Mouse (Mus musculus): ENCODE data around the gene Gtf2i. TPM values are rescaled to one million over a fixed set of nuclear protein-coding genes. Genes with fewer than 3 reads are reported as not detected.
A peak's percentile ranks its signal among the peaks of the same experiment; 100 is the strongest.

The Gtf2i gene
- total RNA-seq, 2 experiments from 2014 or later = 46.6 to 91.0 TPM

GRCm38 (mm10) chr5:134282076-134282475 is 32.5 kb downstream of the Gtf2i start:
- no peak for ATAC-seq (replicated peaks; ENCODE audit: poor library complexity)

GRCm38 (mm10) chr5:134279371-134279770 is 35.2 kb downstream of the Gtf2i start:
- no peak for ATAC-seq (replicated peaks; ENCODE audit: poor library complexity)

GRCm38 (mm10) chr5:134277109-134277508 is 37.5 kb downstream of the Gtf2i start:
- ATAC-seq (replicated peaks; ENCODE audit: poor library complexity) = no peak

GRCm38 (mm10) chr5:134275556-134275955 is 39.0 kb downstream of the Gtf2i start:
- ATAC-seq (replicated peaks; ENCODE audit: poor library complexity) = peak; percentile 41; the same call in 1 of the 2 replicates

- no peak for ATAC-seq (replicated peaks; ENCODE audit: poor library complexity)
Measured at GRCm38 (mm10) chr5:134275021-134275420, 39.5 kb downstream of the Gtf2i start.

- no peak for ATAC-seq (replicated peaks; ENCODE audit: poor library complexity)
Measured at GRCm38 (mm10) chr5:134273761-134274160, 40.8 kb downstream of the Gtf2i start.

DNA sequence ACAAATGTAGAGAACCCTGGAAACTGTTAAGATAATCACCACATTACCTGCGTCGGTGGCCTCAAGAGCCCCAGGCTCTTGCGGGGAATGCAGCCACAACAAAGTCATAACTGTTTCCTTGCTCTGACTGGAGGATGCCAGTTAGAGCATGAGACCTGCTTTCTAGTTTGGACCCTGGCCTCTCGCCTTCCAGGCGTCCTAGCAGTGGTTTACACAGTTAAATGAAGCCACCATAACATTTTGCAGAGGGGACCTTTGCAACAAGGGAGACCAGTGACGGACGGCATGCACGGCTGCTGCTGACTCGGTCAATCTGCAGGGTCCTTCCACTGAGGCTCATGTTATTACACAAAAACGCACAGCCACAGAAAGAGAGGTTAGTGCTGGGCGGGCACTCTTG is 41.8 kb downstream of the Gtf2i start:
- no peak for ATAC-seq (replicated peaks; ENCODE audit: poor library complexity)

DNA sequence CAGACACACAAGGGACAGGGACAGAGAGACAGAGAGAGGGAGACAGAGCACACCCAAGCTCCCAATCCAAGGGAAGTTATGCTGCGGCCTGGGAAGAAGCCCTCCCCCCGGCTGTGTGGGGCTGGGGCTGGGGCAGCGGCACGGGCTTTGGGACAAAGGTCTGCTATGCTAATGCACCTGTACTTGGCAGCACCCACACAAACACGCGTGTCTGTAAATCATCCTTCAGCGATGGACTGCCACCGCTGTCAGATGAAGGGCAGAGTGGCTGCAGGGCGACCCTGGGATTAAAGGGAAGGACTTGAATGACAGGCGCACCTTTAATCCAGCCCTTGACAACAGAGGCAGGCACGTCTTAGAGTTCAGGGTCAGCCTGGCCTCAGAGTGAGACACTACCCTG is 43.1 kb downstream of the Gtf2i start:
- no peak for ATAC-seq (replicated peaks; ENCODE audit: poor library complexity)

- no peak for ATAC-seq (replicated peaks; ENCODE audit: poor library complexity)
Measured at GRCm38 (mm10) chr5:134270566-134270965, 44.0 kb downstream of the Gtf2i start.

GRCm38 (mm10) chr5:134269751-134270150 is 44.8 kb downstream of the Gtf2i start:
- ATAC-seq (replicated peaks; ENCODE audit: poor library complexity) = peak; percentile 66

- ATAC-seq (replicated peaks; ENCODE audit: poor library complexity) = no peak
Measured at GRCm38 (mm10) chr5:134268751-134269150, 45.8 kb downstream of the Gtf2i start.

DNA sequence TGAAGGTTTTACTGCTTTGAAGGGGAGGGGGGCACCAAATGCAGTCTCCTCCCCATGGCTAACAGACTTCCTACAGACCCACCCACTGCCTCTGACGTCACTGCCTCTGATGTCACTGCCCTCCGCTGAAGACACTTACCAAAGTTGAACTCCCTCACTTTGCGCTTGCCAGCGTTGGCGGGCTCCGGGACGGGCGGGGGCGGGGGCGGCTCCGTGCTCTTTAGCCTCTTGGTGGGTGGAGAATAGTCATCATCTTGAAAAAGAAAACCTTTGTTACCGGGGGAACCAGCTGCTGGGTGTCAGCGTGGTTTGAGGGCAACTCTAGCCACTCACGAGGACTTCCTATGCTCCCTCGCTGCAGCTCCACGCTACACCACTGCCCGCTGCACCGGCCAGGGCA is 48.2 kb downstream of the Gtf2i start:
- peak; percentile 60 for ATAC-seq (replicated peaks; ENCODE audit: poor library complexity)

GRCm38 (mm10) chr5:134265890-134266289 is 48.7 kb downstream of the Gtf2i start:
- no peak for ATAC-seq (replicated peaks; ENCODE audit: poor library complexity)

- ATAC-seq (replicated peaks; ENCODE audit: poor library complexity) = no peak
Measured at GRCm38 (mm10) chr5:134260001-134260636, 54.4 kb downstream of the Gtf2i start.

- no peak for ATAC-seq (replicated peaks; ENCODE audit: poor library complexity)
Measured at GRCm38 (mm10) chr5:134258934-134259333, 55.6 kb downstream of the Gtf2i start.

DNA sequence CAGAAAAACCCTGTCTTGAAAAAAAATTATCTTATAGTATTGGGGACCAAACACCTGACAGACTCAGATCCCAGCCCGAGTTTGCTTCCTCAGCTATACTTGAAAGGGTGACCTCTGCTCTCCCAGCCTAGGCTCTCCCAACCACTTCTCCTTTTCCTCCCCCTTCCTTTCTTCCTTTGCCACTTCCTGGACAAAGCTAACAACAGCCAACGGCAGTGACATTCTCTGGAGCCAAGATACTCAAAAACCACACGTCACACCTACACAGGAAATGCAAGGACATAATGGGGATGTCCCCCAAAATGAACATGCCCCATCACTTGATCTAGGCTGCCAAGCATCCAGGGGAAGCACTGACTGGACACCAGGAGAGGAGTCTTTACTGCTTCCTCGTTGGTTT is 56.2 kb downstream of the Gtf2i start:
- ATAC-seq (replicated peaks; ENCODE audit: poor library complexity) = peak; percentile 93

GRCm38 (mm10) chr5:134257349-134258031 is 57.1 kb downstream of the Gtf2i start:
- peak; percentile 45 for ATAC-seq (replicated peaks; ENCODE audit: poor library complexity)

DNA sequence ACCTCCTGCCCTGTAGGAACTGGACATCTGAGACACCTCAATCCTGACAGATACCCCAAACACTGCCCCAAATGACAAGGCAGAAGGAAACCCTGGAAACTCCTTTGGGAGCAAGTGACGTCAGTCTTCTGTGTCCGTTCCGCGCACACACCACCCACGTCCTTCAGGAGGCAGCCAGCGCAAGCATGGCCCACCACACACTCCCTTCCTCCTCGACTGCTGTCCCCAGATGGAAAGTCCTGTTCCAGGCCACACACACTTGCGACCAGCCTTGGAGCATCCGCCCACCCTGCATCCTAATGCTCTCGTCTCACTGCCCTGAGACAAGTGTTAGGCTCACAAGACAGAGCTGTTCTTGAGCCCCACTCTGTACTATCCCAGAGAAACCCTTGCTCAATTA is 59.3 kb downstream of the Gtf2i start:
- no peak for ATAC-seq (replicated peaks; ENCODE audit: poor library complexity)

DNA sequence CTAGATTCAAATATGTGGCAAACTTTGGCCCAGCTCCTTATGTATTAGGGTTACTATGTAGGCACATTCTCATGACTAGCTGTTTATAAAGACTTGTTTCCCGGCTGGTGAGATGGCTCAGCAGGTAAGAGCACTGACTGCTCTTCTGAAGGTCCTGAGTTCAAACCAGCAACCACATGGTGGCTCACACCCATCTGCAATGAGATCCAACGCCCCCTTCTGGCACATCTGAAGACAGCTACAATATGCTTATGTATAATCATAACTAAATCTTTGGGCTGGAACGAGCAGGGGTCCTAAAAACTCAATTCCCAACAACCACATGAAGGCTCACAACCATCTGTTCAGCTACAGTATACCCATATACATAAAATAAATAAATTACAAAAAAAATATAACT is 60.8 kb downstream of the Gtf2i start:
- ATAC-seq (replicated peaks; ENCODE audit: poor library complexity) = no peak

GRCm38 (mm10) chr5:134251083-134251482 is 63.5 kb downstream of the Gtf2i start:
- ATAC-seq (replicated peaks; ENCODE audit: poor library complexity) = no peak

GRCm38 (mm10) chr5:134250601-134251000 is 64.0 kb downstream of the Gtf2i start:
- ATAC-seq (replicated peaks; ENCODE audit: poor library complexity) = no peak

DNA sequence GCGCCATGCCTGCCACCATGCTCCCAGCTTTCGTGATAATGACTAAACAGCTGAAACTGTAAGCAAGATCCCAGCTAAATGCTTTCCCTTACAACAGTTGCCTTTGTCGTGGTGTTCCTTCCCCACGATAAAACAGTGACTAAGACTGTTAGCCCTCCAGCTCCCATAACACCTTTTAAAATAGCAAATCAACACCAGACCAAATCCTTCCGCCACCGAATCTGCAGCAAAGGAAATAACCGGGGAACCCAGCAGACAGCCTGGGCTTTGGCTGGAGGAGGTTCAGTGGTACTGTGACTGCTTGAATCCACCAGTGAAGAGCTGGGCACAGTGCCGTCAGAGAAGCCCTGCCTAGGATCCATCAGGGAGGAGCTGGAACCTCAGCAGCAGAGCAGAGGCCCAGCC is 65.3 kb downstream of the Gtf2i start:
- no peak for ATAC-seq (replicated peaks; ENCODE audit: poor library complexity)

Measured in megakaryocyte progenitor cell, adult 5-6 weeks (primary cell).